Mouse (Mus musculus): Measurements from ENCODE around the gene Daam1.

The Daam1 gene

DNA sequence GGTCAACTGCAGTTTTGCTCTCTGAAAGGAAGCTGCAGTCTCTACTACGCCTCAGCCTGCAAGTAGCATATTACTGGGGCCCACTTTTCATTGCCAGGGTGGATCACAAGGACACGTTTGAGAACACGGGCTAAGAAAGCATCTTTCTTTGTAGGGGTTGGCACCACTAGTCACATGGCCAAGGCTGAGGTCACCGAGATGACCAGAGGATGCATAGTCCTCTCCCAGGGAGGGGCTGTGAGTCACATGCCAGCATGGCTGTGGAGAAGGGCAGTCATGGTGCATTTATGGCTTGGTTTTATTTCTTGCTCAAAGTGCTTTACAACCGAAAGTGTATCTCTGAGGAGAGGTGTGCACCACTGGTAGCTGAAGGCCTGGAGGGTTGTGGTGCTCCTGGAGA is 67.4 kb downstream of the Daam1 start:
- no peak for DNase-seq (ENCODE audit: low spot score in 2 of 2)

DNA sequence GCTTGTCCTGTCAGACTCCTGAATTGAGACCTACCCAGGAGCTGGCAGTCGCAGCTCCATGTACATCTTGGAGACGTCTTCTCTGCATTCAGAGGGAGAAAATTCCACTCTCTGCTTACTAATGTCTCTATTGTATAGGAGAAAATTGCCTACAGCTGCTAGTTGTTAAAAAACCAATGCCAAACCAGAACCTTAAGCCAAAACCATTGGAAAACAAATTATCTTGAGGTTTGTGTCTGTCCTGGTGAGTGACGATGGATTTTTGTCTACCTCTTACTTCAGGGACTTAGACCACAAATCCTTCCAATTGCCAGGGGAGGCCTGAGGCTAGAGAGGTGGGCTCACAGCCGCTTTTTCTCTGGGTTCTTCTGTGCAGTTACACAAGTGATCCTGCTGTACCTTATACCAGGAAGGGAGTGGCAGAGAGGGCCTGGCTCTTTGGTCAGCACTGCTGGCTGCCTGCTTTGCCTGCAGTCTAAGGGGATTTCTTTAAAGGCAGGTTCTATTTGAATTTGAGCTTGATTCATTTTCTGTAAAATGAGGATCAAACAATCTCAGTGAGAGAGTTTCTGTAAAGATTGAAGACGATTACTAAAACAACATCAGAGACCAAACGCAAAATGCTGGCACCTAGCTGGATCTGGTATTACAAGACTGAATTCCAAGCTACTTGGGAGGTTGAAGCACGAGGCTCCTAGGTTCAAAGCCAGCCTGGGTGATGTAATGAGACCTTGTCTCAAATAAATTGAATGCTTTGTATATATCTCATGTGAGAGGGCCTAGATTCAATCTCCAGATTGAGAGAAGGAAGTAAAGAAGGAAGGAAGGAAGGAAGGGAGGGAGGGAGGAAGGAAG is 68.0 kb downstream of the Daam1 start:
- DNase-seq (ENCODE audit: low spot score in 2 of 2), result no peak

DNA sequence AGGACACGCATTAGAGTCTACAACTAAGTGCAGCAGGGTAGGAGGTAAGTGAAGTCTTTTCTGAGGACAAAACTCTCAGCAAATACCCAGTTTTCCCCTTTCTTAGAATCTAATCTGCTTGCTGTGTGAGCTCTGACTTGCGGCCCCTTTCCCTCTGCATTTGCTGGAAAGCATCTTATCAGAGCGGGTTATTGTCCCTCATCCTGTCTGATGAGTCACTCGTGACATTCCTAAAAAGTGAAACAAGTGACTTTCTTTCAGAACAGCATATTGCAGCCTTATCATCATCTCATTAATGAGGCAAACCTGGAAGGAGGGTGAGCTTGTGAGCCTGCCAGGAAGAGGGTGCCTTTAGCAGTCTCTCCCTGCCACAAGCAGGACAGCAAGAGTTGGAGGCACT is 68.7 kb downstream of the Daam1 start:
- no peak for DNase-seq (ENCODE audit: low spot score in 2 of 2)

DNA sequence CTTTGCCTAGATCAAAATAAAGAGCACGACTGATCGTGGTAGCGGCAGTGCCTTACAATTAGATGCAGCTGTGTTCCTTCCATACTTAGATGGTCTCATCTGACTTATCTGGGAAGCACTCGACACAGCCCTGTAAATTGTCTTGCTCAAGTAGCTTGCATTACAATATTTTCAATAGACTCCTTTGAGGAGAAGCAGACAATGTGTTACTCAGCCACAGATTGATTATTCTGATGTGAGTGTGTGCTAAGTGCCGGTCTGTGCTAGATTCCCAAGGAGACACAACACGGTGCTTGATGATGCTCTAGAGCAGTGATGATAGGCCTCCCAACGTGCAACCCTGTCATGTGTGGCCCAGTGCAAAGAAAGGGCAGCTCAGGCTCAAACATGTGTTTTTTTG is 70.3 kb downstream of the Daam1 start:
- DNase-seq (ENCODE audit: low spot score in 2 of 2), result no peak

DNA sequence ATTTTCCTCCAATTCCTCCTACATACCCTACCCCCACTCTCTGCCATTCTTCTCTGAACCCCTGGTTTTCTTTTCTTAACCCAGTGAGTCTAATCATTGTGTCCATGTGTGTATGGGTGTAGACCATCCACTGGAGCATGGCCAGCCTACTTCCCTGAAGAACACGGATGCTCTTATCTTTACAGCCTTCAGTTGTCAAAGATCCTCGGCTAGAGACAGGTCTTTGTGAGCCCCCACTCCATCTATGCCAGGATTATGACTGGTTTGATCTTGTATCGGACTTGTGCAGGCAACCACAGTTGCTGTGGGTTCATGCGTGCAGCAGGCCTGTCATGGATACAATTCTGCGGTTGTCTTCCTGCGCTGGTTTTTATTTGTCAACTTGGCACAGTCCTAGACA is 71.0 kb downstream of the Daam1 start:
- DNase-seq (ENCODE audit: low spot score in 2 of 2), result no peak

DNA sequence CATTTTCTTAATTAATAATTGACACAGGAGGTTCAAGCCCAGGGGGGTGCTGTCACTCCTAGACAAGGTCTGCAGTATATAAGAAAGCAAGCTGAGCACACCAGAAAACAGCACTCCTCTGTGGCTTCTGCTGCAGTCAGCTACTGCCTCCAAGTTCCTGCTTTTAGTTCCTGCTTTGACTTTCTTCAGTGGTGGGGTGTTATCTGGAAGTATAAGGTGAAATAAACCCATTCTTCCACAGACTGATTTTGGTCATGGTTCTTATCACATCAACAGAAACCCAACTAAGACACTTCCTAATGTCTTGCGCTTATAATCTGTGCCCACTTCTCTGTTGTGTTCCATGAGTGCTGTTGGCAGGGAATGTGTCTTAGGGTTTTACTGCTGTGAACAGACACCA is 71.4 kb downstream of the Daam1 start:
- DNase-seq (ENCODE audit: low spot score in 2 of 2), result no peak

DNA sequence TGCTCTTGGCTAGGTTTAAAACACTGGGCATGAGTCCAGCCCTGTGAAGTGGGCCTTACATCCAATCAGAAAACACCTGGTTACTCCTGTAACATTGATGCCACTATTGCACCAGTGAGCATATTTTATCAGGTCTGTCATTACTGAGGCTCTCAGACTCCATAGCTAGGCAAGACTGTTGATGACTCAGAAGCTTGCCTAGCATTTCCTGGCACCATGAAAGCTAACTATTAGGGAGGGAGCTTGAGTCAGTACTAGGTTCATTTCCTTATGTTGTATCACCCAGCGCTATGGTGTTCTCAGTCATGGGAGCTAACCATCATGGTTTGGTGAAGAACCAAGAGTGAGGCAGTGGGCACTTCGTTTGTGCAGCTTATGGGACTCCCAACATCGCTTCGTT is 72.3 kb downstream of the Daam1 start:
- no peak for DNase-seq (ENCODE audit: low spot score in 2 of 2)

DNA sequence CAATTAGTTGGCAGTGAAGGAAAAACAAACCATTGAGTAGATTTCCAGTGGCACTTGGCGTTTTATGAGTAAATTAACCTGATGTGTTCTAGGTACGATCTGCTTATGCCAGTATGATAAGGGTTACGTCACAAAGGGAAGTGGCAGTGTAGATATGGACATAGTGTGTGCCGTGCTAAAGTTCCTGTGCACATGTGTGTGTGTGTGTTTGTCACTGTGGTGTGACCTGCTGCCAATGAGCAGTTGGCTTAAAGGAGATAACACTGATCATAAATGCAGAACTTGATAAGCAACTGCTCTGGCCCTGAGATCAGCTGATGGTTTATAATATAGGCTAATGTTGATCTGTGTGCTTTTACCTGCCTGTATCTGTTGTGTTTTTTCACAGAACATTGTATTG is 73.4 kb downstream of the Daam1 start:
- no peak for DNase-seq (ENCODE audit: low spot score in 2 of 2)

DNA sequence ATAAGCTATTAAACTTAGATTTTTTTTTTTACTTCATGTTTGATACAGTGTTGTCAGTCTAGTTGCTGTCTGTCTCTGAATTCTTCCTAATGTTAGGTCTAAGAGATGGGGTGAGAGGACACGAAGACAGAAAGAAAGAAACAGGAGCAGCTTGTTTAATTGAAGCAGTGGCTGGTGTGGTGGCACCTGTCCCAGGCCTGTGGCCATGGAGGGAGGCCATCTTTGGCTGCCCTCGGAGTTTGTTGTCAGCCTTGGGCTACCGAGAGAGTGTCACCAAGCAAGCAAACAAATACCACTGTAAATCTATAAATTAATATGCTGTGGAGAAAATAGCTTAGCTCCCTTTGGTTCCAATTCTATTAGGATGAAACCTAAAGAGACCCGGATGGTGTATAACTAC is 74.0 kb downstream of the Daam1 start:
- no peak for DNase-seq (ENCODE audit: low spot score in 2 of 2)

DNA sequence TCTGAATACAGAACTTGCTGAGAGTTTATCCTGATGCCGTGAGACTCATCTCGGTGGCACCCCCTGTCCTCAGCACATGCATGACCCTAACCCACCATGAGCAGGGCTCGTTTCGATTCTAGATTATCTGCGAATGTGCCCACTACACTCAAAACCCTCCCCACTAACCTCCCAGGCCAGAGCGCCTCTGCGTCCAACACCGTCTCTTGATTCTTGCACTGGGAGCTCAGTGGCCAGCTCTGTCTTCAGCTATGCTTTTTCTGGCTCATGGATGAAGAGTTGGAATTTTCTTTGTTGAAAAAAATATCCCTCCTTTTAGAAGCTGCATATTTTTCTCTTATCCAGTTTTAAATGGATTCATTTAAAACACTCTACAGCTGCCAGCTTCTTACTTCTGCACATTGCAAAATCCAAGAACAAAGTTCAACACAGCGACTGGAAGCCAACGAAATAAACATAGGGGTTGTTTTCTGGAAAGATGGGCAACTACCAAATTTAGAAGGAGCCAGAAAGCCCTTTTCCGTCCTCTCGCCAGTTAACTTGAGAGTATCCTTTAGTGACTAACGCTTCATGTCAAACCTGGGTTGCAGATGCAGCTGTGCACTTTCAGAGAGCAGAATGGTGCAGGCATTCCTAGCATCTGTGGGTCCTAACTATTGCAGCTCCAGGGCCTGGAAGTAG is 74.9 kb downstream of the Daam1 start:
- DNase-seq (ENCODE audit: low spot score in 2 of 2), result peak in 1 of 2 experiments; percentile 19

DNA sequence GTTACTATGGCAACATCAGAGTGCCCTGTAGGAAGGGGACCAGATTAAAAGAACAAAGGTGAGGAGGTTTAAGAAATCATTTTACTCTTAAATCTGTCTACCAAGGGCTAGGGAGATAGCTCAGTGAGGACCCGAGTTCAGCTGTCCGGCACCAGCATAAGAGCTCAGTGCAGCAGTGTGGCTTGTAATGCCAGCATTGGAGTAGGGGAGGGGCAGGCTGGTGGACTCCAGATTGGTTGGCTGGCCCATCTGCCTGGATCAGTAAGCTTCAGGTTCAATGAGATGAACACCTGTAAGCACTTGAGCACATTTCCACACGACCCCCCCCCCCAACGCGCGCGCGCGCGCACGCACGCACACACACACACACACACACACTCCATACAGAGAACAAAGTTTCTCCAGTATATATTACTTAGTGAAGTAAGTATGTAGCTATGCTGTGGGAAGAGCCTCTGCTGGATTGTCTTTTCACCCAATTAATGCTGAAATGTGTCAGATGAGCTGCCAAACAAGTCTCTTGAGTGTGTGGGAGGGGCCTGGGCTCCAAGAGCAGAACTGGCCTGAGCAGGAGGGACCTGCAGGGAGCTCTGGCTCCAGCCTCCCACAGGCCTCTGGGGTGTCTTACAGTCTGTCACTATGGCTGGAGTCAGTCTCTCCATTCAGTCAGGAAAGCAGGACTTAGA is 75.8 kb downstream of the Daam1 start:
- DNase-seq (ENCODE audit: low spot score in 2 of 2), result no peak

DNA sequence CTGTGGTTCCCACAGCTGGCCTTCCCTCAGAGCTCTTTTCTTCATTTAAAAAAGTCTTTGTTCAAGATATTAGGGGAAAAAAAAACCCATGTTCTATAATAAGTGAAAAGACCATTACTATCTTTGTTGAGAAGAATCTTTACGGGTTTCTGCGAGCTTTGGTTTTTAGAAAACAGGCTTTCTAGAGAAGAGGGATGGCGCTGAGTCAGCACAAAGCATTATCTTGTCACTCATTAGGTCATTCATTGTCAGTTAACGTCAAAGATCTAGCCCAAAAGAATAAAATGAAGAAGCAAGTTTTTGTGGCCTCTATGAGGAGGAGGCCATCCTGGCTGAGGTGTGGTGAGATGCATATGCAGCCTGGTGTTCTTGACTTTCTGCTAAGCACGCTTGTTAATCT is 78.1 kb downstream of the Daam1 start:
- DNase-seq (ENCODE audit: low spot score in 2 of 2), result no peak

DNA sequence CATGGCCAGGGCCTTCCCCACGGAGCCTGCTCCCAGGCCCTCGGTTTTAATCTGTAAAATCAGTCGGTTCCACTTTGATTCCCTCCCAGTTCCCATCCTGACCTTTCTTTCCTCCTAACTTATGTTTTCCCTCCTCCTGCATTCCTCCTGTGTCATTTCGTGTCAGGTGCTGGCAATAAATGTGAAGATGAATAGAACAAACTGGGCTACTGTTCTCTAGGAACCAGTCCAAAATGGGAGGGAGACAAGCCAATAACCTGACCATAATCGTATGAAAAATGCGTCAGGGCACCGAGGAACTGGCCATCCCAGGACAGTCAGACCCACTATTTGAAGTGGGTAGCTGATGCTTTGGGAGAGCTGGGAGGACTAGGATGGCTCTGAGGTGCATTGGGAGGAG is 79.4 kb downstream of the Daam1 start:
- no peak for DNase-seq (ENCODE audit: low spot score in 2 of 2)

DNA sequence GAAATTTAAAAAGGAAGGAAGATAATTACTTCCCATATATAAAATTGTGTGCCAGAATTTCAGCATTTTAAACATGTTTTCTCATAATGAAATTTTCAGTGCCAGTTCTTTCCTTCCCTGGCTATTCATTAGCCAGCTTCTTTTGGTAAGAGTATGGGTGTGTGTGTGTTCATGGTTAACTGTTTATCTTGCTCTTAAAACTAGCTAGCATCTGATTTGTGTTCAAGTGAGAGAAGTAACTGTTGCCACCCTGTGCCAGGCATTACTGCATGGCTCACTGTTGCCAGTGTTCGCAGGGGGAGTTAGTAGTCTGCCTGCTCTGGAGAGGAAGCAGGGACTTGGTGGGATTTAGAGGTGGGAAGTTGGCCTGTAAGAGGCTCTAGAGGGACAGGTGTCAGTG is 81.4 kb downstream of the Daam1 start:
- no peak for DNase-seq (ENCODE audit: low spot score in 2 of 2)

DNA sequence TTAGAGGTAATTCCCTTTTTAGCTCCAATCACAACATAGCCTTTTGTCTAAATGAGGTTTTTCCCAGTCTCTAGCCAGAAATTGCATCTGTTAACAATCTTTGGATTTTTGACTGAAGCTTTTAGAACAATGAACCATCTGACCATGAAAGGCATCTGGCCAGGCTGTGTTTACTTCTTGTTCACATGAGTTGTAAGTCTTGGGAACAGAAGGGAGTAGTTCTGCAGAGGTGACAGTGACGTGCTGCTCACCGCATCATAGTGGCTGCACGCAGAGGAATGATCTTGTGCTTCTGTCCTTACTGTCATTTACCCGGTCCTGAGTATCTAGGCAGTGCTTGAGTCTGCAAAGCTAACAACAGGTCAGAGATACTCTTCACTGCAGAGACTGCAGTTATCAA is 88.3 kb downstream of the Daam1 start:
- DNase-seq (ENCODE audit: low spot score in 2 of 2), result no peak

DNA sequence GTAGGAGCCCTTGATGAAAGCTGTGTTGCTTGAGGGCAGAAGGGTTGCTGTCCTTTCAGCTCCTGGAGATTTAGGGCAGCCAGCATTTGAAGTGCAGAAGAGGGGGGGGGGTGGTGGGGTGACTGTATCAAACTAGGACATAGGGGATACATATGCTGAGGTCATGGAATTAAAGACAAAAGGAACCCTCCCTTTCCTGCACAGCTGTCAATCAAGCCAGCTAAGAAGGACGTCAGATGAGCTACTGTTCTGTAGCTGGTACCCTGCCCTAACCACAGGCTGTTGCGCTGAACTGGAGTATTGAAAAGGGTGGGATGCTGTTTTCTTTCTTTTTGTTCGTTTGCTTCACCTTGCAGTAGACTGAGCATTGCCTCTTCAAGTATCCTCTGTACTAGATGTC is 89.1 kb downstream of the Daam1 start:
- no peak for DNase-seq (ENCODE audit: low spot score in 2 of 2)

DNA sequence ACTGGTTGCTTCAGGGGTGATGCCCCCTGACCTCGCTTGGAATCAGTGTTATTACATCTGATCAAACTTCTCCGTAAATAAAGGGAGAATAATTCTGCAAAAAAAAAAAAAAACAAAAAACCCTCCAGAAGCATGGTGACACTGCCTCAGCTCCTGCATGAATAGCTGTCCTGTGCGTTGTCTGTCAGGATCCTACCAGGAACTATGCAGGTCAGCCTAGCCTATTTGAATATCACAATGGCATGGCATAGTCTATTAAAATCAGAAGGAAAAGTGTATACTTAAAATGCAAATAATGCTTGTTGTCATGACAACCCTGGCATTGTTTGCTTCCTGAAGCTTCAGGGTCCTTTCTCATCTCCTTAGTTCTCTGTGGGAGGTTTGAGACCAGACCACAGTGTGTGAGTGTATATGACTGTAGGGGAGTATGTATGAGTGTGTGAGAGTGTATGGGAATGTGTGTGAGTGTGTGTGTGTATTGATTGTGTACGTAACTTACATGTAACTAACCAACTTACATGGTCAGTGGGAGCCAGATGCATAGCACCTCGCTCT is 92.0 kb downstream of the Daam1 start:
- no peak for DNase-seq (ENCODE audit: low spot score in 2 of 2)

DNA sequence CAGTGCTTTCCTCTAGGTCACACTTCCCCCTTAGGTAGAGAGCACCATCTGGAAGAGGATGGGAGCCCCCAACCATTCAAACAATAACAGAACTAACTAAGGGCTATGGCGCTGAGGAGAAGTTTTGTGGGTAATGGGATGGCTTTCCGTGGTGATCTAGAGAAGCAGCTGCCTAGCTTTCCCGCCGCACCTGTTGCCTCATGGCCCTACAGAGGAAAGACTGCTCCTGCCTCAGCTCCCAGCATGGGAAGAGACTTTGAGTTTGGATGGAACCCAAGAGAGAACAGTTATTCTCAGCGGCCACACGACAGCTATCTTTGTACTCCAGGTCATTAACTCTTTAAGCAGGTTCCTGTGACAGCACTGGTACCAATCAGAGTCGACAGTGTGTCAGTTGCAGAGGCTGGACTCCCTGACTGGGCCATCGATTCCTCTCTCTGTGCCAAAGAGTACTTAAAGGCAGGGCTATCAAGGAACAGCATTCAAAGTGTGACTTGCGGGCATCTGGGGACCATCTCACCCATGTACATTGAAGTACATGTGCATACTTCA is 94.2 kb downstream of the Daam1 start:
- no peak for DNase-seq (ENCODE audit: low spot score in 2 of 2)

DNA sequence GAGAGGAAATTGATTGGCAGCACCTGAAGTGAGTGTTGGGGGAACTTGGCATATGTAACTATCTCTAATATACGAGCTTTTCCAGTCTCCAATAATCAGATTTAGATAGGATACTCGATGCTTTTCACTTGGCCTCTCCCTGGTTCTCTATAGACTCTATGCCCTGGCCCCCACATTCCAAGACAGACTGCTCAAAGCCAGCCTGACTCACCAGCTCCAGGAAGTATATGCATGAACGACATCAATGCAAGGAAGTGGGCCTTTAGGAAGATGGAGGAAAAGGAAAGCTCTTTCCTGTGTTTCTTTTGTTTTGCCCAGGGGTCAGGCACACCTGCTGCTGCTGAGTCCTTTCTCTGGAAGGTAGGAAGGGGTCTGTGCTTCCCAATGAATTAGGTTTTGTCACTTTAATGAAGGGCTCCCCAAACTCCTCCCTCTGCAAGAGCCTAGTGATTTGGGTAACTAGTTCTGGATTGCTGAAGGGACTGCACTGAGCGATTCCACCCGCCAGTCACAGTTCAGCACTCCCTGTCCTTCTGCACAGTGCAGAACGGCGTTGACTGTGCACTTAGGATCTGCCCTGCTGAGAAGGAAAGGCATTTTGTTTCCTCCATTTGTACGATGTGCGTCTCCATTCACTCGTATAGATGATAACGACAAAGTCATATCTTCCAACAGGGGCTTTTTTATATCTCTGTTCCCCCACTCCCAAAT is 95.3 kb downstream of the Daam1 start:
- no peak for DNase-seq (ENCODE audit: low spot score in 2 of 2)

DNA sequence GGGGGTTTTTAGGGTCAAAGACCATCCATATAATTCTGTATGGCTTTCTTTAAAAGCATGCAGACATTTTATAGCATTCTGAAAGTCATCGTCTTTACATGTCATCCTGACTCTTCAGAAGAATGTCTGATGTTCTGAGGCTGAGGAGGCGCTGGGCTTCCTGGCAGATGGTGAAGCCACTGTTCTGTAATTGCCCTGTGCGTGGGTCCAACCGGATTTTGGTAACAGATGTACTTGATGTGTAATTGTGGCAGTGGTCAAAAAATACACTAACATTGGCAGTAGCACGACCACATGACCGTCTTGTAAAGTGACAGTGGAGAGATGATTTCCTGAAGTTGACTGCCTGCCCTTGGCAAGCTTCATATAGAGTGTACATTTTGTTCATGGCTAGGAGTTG is 97.2 kb downstream of the Daam1 start:
- peak; percentile 45 to 46 for DNase-seq (ENCODE audit: low spot score in 2 of 2)

DNA sequence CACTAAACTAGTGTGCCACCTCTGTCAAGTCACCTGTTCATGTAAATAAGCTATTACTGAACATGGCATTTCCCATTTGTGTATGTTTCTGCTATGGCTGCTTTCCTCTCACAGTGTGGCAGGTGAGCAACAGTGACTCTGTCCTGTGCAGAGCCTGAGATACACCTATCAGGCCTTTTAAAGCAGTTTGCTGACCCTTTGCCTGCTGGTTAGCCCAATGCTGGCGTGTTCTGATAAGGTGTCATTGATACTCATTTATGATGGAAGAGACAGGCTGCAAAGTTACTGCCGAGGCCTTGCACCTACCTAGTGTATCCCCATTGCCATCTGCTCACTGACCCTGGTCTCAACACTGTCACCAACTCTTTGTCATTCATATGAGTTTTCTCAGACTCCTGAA is 99.0 kb downstream of the Daam1 start:
- DNase-seq (ENCODE audit: low spot score in 2 of 2), result no peak
